Mouse (Mus musculus): Measurements from ENCODE around the gene Sema4b. TPM values are rescaled to one million over a fixed set of nuclear protein-coding genes. Genes with fewer than 3 reads are reported as not detected.
A peak's percentile ranks its signal among the peaks of the same experiment; 100 is the strongest.

Gene Sema4b
- total and polyA plus RNA-seq, 3 experiments: 10.5 to 11.4 (median 10.5) TPM

DNA sequence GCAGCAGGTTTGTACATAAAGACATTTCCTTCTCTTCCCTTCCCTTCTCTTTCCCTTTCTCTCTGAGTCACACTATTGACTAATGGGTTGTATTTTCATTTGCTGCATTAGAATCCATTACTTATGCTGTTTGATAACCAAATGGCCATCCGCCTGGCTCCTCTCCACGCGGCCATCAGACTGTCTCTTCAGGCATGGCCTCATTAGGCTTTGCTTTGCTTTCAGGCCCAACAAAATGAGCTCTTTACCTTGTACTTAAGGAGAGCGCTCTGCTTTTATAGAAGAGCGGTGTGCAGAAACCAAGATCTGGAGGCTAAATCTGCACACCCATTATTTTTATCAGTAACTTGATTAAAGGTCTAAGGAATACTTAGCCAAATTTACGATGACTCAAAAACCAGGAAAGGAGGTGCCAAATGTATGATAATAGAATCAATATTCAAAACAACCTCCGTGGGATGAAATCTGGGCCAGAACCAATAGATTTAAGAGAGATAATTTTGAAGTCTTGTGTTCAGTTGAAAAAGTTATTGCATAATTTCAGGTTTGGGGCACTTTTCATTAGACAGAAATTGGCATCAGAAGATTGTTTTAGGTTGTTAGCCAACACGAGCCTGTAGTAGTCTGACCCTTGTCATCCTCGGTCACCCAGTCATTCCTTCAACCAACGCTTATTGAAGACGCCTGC lies 9.1 kb downstream of the Sema4b start:
- Histone ChIP-seq H3K79me2 (replicated peaks; ENCODE audit: control insufficient read depth, insufficient read depth, low read length) (no peaks in the 10 kb centered on the region), H3K4me3 (no peak overlapping the region), H3K27me3 (ENCODE audit: control insufficient read depth, insufficient read depth, low read length) (no peaks in the 10 kb centered on the region), H3K4me1 (ENCODE audit: control insufficient read depth, insufficient read depth, low read length) (peaks cover 6% of the 10 kb centered on the region), H3K27ac (no peak overlapping the region), H3K9ac (ENCODE audit: low read depth, low read length) (no peak overlapping the region), H3K36me3 (ENCODE audit: control insufficient read depth, insufficient read depth, low read length) (no peaks in the 10 kb centered on the region)
- WGBS: 82% methylated on average over 10 of the region's 11 CpGs
- TF ChIP-seq POLR2A (IDR thresholded peaks at IDR 0.05; ENCODE audit: insufficient read depth, low read depth, low read length): no peak
- TF ChIP-seq CTCF (IDR thresholded peaks at IDR 0.05): no peak
- no peak for TF ChIP-seq EP300 (IDR thresholded peaks at IDR 0.05; ENCODE audit: insufficient read depth, low read depth, low read length)
- intact Hi-C loops (cut with DNase I): no loop called here
- no peak for DNase-seq

GRCm38 (mm10) chr7:80197371-80197770 lies 10.7 kb downstream of the Sema4b start:
- DNase-seq: no peak
- H3K4me3 ChIP-seq: peak overlapping the region; percentile 85; the same call in 1 of the 2 replicates
- no peaks in the 10 kb centered on the region for H3K36me3 ChIP-seq (ENCODE audit: control insufficient read depth, insufficient read depth, low read length)
- H3K4me1 ChIP-seq (ENCODE audit: control insufficient read depth, insufficient read depth, low read length): peaks cover 7% of the 10 kb centered on the region; the same call in 1 of the 2 replicates
- TF ChIP-seq EP300 (IDR thresholded peaks at IDR 0.05; ENCODE audit: insufficient read depth, low read depth, low read length) (no peak), CTCF (IDR thresholded peaks at IDR 0.05) (no peak), POLR2A (IDR thresholded peaks at IDR 0.05; ENCODE audit: insufficient read depth, low read depth, low read length) (no peak)
- intact Hi-C loops (cut with DNase I): no loop called here
- no peak overlapping the region for H3K9ac ChIP-seq (ENCODE audit: low read depth, low read length)
- H3K27me3 ChIP-seq (ENCODE audit: control insufficient read depth, insufficient read depth, low read length): no peaks in the 10 kb centered on the region
- WGBS: 45% methylated on average over 4 of the region's 4 CpGs
- no peak overlapping the region for H3K27ac ChIP-seq
- H3K79me2 ChIP-seq (replicated peaks; ENCODE audit: control insufficient read depth, insufficient read depth, low read length): no peaks in the 10 kb centered on the region

DNA sequence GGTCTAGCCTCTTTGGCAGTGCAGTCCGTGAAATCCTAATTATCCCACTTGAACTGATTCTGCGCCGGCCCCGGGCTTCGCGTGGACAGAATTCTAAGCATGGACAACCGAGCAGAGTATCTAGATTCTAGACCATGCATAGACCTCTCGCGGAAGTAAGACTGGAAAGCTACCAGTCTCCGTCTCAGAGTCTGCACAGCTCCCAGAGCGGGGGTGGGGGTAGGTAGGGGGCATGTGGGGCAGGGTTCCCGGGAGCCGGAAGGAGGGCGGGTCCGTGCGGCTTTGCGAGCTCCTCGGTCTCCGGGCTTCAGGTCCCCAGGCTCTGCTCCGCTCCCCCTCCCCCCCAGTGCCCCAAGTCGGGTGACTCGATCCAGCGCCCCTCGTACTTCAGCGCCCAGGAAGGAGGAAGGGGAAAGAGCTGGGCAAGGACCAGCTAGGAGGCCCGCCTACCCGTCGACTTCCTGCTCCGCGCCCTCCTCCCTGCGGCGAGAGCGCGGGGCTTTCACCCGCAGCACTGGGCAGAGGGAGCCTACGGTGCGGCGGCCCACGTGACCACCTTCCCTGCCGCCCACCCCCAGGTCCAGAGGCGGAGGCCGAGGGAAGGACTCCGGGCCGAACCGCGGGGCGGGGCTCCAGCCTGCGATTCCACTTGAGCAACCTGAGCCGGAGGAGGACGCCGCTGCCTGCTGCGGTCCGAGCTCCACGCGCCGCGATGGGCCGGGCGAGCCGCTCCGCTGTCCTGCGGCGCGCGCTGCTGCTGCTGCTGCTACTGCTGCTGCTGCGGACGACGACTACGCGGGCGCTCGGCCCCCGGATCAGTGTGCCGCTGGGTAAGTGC lies 11.5 kb downstream of the Sema4b start:
- H3K4me1 ChIP-seq (ENCODE audit: control insufficient read depth, insufficient read depth, low read length): peaks cover 9% of the 10 kb centered on the region; the same call in 1 of the 2 replicates
- WGBS: 2% methylated on average over 72 of the region's 74 CpGs
- intact Hi-C loops (cut with DNase I): loop anchor here (2.0 kb wide), 1 partner anchor 17 kb away; no protein-coding TSS in a partner anchor

GRCm38 (mm10) chr7:80198863-80199262 lies 12.2 kb downstream of the Sema4b start:
- Histone ChIP-seq H3K36me3 (ENCODE audit: control insufficient read depth, insufficient read depth, low read length) (no peaks in the 10 kb centered on the region), H3K27ac (peak overlapping the region; percentile 75), H3K27me3 (ENCODE audit: control insufficient read depth, insufficient read depth, low read length) (no peaks in the 10 kb centered on the region), H3K9ac (ENCODE audit: low read depth, low read length) (peak overlapping the region; percentile 81), H3K79me2 (replicated peaks; ENCODE audit: control insufficient read depth, insufficient read depth, low read length) (no peaks in the 10 kb centered on the region), H3K4me3 (peak overlapping the region; percentile 85), H3K4me1 (ENCODE audit: control insufficient read depth, insufficient read depth, low read length) (peaks cover 9% of the 10 kb centered on the region; the same call in 1 of the 2 replicates)
- DNase-seq: no peak
- TF ChIP-seq CTCF (IDR thresholded peaks at IDR 0.05) (no peak), POLR2A (IDR thresholded peaks at IDR 0.05; ENCODE audit: insufficient read depth, low read depth, low read length) (no peak), EP300 (IDR thresholded peaks at IDR 0.05; ENCODE audit: insufficient read depth, low read depth, low read length) (no peak)
- 11% methylated on average over 11 of the region's 11 CpGs for WGBS
- intact Hi-C loops (cut with DNase I): loop anchor here (2.0 kb wide), 1 partner anchor 16 kb away; no protein-coding TSS in a partner anchor

More for the DNA sequence above, 11.5 kb downstream of the Sema4b start:
- H3K27ac ChIP-seq: peak overlapping the region; percentile 75
- no peaks in the 10 kb centered on the region for H3K79me2 ChIP-seq (replicated peaks; ENCODE audit: control insufficient read depth, insufficient read depth, low read length)
- H3K4me3 ChIP-seq: peak overlapping the region; percentile 85
- H3K27me3 ChIP-seq (ENCODE audit: control insufficient read depth, insufficient read depth, low read length): no peaks in the 10 kb centered on the region
- peak; percentile 84 to 87 for DNase-seq
- TF ChIP-seq CTCF (IDR thresholded peaks at IDR 0.05) (no peak), POLR2A (IDR thresholded peaks at IDR 0.05; ENCODE audit: insufficient read depth, low read depth, low read length) (no peak), EP300 (IDR thresholded peaks at IDR 0.05; ENCODE audit: insufficient read depth, low read depth, low read length) (no peak)
- H3K36me3 ChIP-seq (ENCODE audit: control insufficient read depth, insufficient read depth, low read length): no peaks in the 10 kb centered on the region
- peak overlapping the region; percentile 81 for H3K9ac ChIP-seq (ENCODE audit: low read depth, low read length)

DNA sequence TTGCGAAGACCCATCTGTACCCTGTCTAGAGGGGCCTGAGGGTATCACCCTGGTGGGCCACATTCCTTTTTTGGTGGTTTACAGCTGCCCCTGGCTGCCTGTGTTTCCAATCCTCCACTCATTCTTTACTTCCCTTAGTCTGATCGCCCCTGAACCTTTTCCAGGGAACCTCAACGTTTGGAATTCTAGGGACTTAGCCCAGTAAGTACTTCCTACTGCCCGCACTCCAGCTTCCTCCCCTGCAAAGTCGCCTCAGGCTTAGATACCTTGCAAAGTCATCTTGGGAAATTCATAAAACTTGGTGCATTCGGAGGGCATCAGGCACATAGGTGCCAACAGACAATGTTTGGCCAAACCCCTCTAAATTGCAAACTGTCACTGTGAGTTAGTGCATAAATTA lies 12.6 kb downstream of the Sema4b start:
- Histone ChIP-seq H3K36me3 (ENCODE audit: control insufficient read depth, insufficient read depth, low read length) (no peaks in the 10 kb centered on the region), H3K79me2 (replicated peaks; ENCODE audit: control insufficient read depth, insufficient read depth, low read length) (no peaks in the 10 kb centered on the region), H3K9ac (ENCODE audit: low read depth, low read length) (no peak overlapping the region; the same call in 1 of the 2 replicates), H3K4me1 (ENCODE audit: control insufficient read depth, insufficient read depth, low read length) (peaks cover 9% of the 10 kb centered on the region; the same call in 1 of the 2 replicates), H3K27ac (no peak overlapping the region), H3K4me3 (peak overlapping the region; percentile 85), H3K27me3 (ENCODE audit: control insufficient read depth, insufficient read depth, low read length) (no peaks in the 10 kb centered on the region)
- intact Hi-C loops (cut with DNase I): loop anchor here (2.0 kb wide), 1 partner anchor 16 kb away; no protein-coding TSS in a partner anchor
- TF ChIP-seq EP300 (IDR thresholded peaks at IDR 0.05; ENCODE audit: insufficient read depth, low read depth, low read length) (no peak), POLR2A (IDR thresholded peaks at IDR 0.05; ENCODE audit: insufficient read depth, low read depth, low read length) (no peak)
- no peak for DNase-seq
- 51% methylated on average over 6 of the region's 6 CpGs for WGBS
